Mouse (Mus musculus): ENCODE results near the gene Zfp658. TPM values are rescaled to one million over a fixed set of nuclear protein-coding genes. Genes with fewer than 3 reads are reported as not detected.

Gene Zfp658
- polyA plus RNA-seq (2014; fragmentation: Nextera tagmentation; extraction: Ambion mirVana): 2.7 and 3.3 TPM in 2 replicates

GRCm38 (mm10) chr7:43562006-43562633 lies at the start of gene Zfp658:
Gene Zfp658, plus strand, starts transcription at chr7:43562256.
- peaks cover 10% of the 10 kb centered on the region for H3K4me1 ChIP-seq (ENCODE audit: control insufficient read depth, insufficient read depth, low read length)
- H3K27ac ChIP-seq (replicated peaks; ENCODE audit: low read depth, low read length): peak within 1 kb of the TSS; percentile 77
- no peaks in the 10 kb centered on the region for H3K27me3 ChIP-seq (replicated peaks; ENCODE audit: control insufficient read depth, insufficient read depth, low read length)
- WGBS: under 1% methylated on average over 27 of the region's 27 CpGs
- peak within 1 kb of the TSS; percentile 62 for H3K4me2 ChIP-seq (ENCODE audit: low read depth, low read length)
- peak within 1 kb of the TSS; percentile 66 for H3K9ac ChIP-seq (ENCODE audit: low read depth, low read length)
- DNase-seq (ENCODE audit: low spot score) (peak; percentile 96), ATAC-seq (ENCODE audit: low read depth) (peak; percentile 93)
- H3K9me3 ChIP-seq (ENCODE audit: control insufficient read depth, low read length): no peaks in the 10 kb centered on the region
- H3K36me3 ChIP-seq (ENCODE audit: control insufficient read depth, insufficient read depth, low read length): peaks cover 18% of the 10 kb centered on the region
- H3K4me3 ChIP-seq (ENCODE audit: low read depth, low read length): peak within 1 kb of the TSS; percentile 55

- ATAC-seq (ENCODE audit: low read depth): no peak
- no peaks in the 10 kb centered on the region for H3K4me1 ChIP-seq (ENCODE audit: control insufficient read depth, insufficient read depth, low read length)
- DNase-seq (ENCODE audit: low spot score): no peak
- no peak overlapping the region for H3K27ac ChIP-seq (replicated peaks; ENCODE audit: low read depth, low read length)
- no peaks in the 10 kb centered on the region for H3K27me3 ChIP-seq (replicated peaks; ENCODE audit: control insufficient read depth, insufficient read depth, low read length)
- WGBS: 62% methylated on average over 4 of the region's 4 CpGs
- no peaks in the 10 kb centered on the region for H3K9me3 ChIP-seq (ENCODE audit: control insufficient read depth, low read length)
- no peak overlapping the region for H3K4me2 ChIP-seq (ENCODE audit: low read depth, low read length)
- no peak overlapping the region for H3K9ac ChIP-seq (ENCODE audit: low read depth, low read length)
- H3K36me3 ChIP-seq (ENCODE audit: control insufficient read depth, insufficient read depth, low read length): no peaks in the 10 kb centered on the region
- no peak overlapping the region for H3K4me3 ChIP-seq (ENCODE audit: low read depth, low read length)
Observed at GRCm38 (mm10) chr7:43512519-43512918, 49.5 kb upstream of the Zfp658 start.

- Histone ChIP-seq H3K4me1 (ENCODE audit: control insufficient read depth, insufficient read depth, low read length) (no peaks in the 10 kb centered on the region), H3K27me3 (replicated peaks; ENCODE audit: control insufficient read depth, insufficient read depth, low read length) (no peaks in the 10 kb centered on the region), H3K9ac (ENCODE audit: low read depth, low read length) (no peak overlapping the region), H3K36me3 (ENCODE audit: control insufficient read depth, insufficient read depth, low read length) (no peaks in the 10 kb centered on the region), H3K4me3 (ENCODE audit: low read depth, low read length) (no peak overlapping the region), H3K4me2 (ENCODE audit: low read depth, low read length) (no peak overlapping the region), H3K27ac (replicated peaks; ENCODE audit: low read depth, low read length) (no peak overlapping the region), H3K9me3 (ENCODE audit: control insufficient read depth, low read length) (no peaks in the 10 kb centered on the region)
- ATAC-seq (ENCODE audit: low read depth) (no peak), DNase-seq (ENCODE audit: low spot score) (no peak)
- 76% methylated on average over 5 of the region's 5 CpGs for WGBS
Observed at GRCm38 (mm10) chr7:43515076-43515475, 47.0 kb upstream of the Zfp658 start.

- no peaks in the 10 kb centered on the region for H3K9me3 ChIP-seq (ENCODE audit: control insufficient read depth, low read length)
- no peak overlapping the region for H3K4me3 ChIP-seq (ENCODE audit: low read depth, low read length)
- DNase-seq (ENCODE audit: low spot score): no peak
- no peaks in the 10 kb centered on the region for H3K27me3 ChIP-seq (replicated peaks; ENCODE audit: control insufficient read depth, insufficient read depth, low read length)
- H3K36me3 ChIP-seq (ENCODE audit: control insufficient read depth, insufficient read depth, low read length): no peaks in the 10 kb centered on the region
- WGBS: 89% methylated on average over 15 of the region's 15 CpGs
- H3K9ac ChIP-seq (ENCODE audit: low read depth, low read length): no peak overlapping the region
- H3K4me1 ChIP-seq (ENCODE audit: control insufficient read depth, insufficient read depth, low read length): no peaks in the 10 kb centered on the region
- no peak overlapping the region for H3K4me2 ChIP-seq (ENCODE audit: low read depth, low read length)
- no peak overlapping the region for H3K27ac ChIP-seq (replicated peaks; ENCODE audit: low read depth, low read length)
- no peak for ATAC-seq (ENCODE audit: low read depth)
Observed at GRCm38 (mm10) chr7:43518341-43518740, 43.7 kb upstream of the Zfp658 start.

- Histone ChIP-seq H3K4me2 (ENCODE audit: low read depth, low read length) (no peak overlapping the region), H3K36me3 (ENCODE audit: control insufficient read depth, insufficient read depth, low read length) (no peaks in the 10 kb centered on the region), H3K4me1 (ENCODE audit: control insufficient read depth, insufficient read depth, low read length) (no peaks in the 10 kb centered on the region), H3K9ac (ENCODE audit: low read depth, low read length) (no peak overlapping the region), H3K27ac (replicated peaks; ENCODE audit: low read depth, low read length) (no peak overlapping the region), H3K9me3 (ENCODE audit: control insufficient read depth, low read length) (no peaks in the 10 kb centered on the region), H3K27me3 (replicated peaks; ENCODE audit: control insufficient read depth, insufficient read depth, low read length) (no peaks in the 10 kb centered on the region), H3K4me3 (ENCODE audit: low read depth, low read length) (no peak overlapping the region)
- no peak for ATAC-seq (ENCODE audit: low read depth)
- no peak for DNase-seq (ENCODE audit: low spot score)
- WGBS: 90% methylated on average over 2 of the region's 2 CpGs
Observed at GRCm38 (mm10) chr7:43522776-43523175, 39.3 kb upstream of the Zfp658 start.

GRCm38 (mm10) chr7:43525313-43525712 lies 36.7 kb upstream of the Zfp658 start:
- no peaks in the 10 kb centered on the region for H3K27me3 ChIP-seq (replicated peaks; ENCODE audit: control insufficient read depth, insufficient read depth, low read length)
- H3K36me3 ChIP-seq (ENCODE audit: control insufficient read depth, insufficient read depth, low read length): no peaks in the 10 kb centered on the region
- no peaks in the 10 kb centered on the region for H3K4me1 ChIP-seq (ENCODE audit: control insufficient read depth, insufficient read depth, low read length)
- no peaks in the 10 kb centered on the region for H3K9me3 ChIP-seq (ENCODE audit: control insufficient read depth, low read length)
- 51% methylated on average over 3 of the region's 3 CpGs for WGBS
- no peak overlapping the region for H3K4me3 ChIP-seq (ENCODE audit: low read depth, low read length)
- H3K27ac ChIP-seq (replicated peaks; ENCODE audit: low read depth, low read length): no peak overlapping the region
- ATAC-seq (ENCODE audit: low read depth) (no peak), DNase-seq (ENCODE audit: low spot score) (no peak)
- H3K4me2 ChIP-seq (ENCODE audit: low read depth, low read length): no peak overlapping the region
- H3K9ac ChIP-seq (ENCODE audit: low read depth, low read length): no peak overlapping the region

GRCm38 (mm10) chr7:43530216-43530785 lies 31.8 kb upstream of the Zfp658 start:
- no peaks in the 10 kb centered on the region for H3K36me3 ChIP-seq (ENCODE audit: control insufficient read depth, insufficient read depth, low read length)
- H3K4me2 ChIP-seq (ENCODE audit: low read depth, low read length): no peak overlapping the region
- no peak for ATAC-seq (ENCODE audit: low read depth)
- no peaks in the 10 kb centered on the region for H3K4me1 ChIP-seq (ENCODE audit: control insufficient read depth, insufficient read depth, low read length)
- H3K27me3 ChIP-seq (replicated peaks; ENCODE audit: control insufficient read depth, insufficient read depth, low read length): no peaks in the 10 kb centered on the region
- DNase-seq (ENCODE audit: low spot score): no peak
- 65% methylated on average over 8 of the region's 8 CpGs for WGBS
- no peaks in the 10 kb centered on the region for H3K9me3 ChIP-seq (ENCODE audit: control insufficient read depth, low read length)
- H3K27ac ChIP-seq (replicated peaks; ENCODE audit: low read depth, low read length): no peak overlapping the region
- H3K4me3 ChIP-seq (ENCODE audit: low read depth, low read length): no peak overlapping the region
- no peak overlapping the region for H3K9ac ChIP-seq (ENCODE audit: low read depth, low read length)

GRCm38 (mm10) chr7:43532936-43533505 lies 29.0 kb upstream of the Zfp658 start:
- no peaks in the 10 kb centered on the region for H3K9me3 ChIP-seq (ENCODE audit: control insufficient read depth, low read length)
- H3K4me1 ChIP-seq (ENCODE audit: control insufficient read depth, insufficient read depth, low read length): no peaks in the 10 kb centered on the region
- H3K4me3 ChIP-seq (ENCODE audit: low read depth, low read length): no peak overlapping the region
- H3K27ac ChIP-seq (replicated peaks; ENCODE audit: low read depth, low read length): no peak overlapping the region
- no peak for DNase-seq (ENCODE audit: low spot score)
- 80% methylated on average over 9 of the region's 9 CpGs for WGBS
- no peak overlapping the region for H3K4me2 ChIP-seq (ENCODE audit: low read depth, low read length)
- H3K27me3 ChIP-seq (replicated peaks; ENCODE audit: control insufficient read depth, insufficient read depth, low read length): no peaks in the 10 kb centered on the region
- ATAC-seq (ENCODE audit: low read depth): no peak
- H3K9ac ChIP-seq (ENCODE audit: low read depth, low read length): no peak overlapping the region
- no peaks in the 10 kb centered on the region for H3K36me3 ChIP-seq (ENCODE audit: control insufficient read depth, insufficient read depth, low read length)

GRCm38 (mm10) chr7:43538524-43538923 lies 23.5 kb upstream of the Zfp658 start:
- Histone ChIP-seq H3K4me1 (ENCODE audit: control insufficient read depth, insufficient read depth, low read length) (no peaks in the 10 kb centered on the region), H3K9me3 (ENCODE audit: control insufficient read depth, low read length) (no peaks in the 10 kb centered on the region), H3K4me3 (ENCODE audit: low read depth, low read length) (no peak overlapping the region), H3K27me3 (replicated peaks; ENCODE audit: control insufficient read depth, insufficient read depth, low read length) (no peaks in the 10 kb centered on the region), H3K27ac (replicated peaks; ENCODE audit: low read depth, low read length) (no peak overlapping the region), H3K9ac (ENCODE audit: low read depth, low read length) (no peak overlapping the region), H3K4me2 (ENCODE audit: low read depth, low read length) (no peak overlapping the region), H3K36me3 (ENCODE audit: control insufficient read depth, insufficient read depth, low read length) (no peaks in the 10 kb centered on the region)
- ATAC-seq (ENCODE audit: low read depth) (no peak), DNase-seq (ENCODE audit: low spot score) (no peak)
- 66% methylated on average over 4 of the region's 4 CpGs for WGBS

Data from embryonic facial prominence, embryonic 14.5 days (tissue).